Mouse (Mus musculus): Measurements from ENCODE around the gene Mbd3. TPM values are rescaled to one million over a fixed set of nuclear protein-coding genes. Genes with fewer than 3 reads are reported as not detected.

Mbd3 gene
- polyA plus RNA-seq, 2 experiments from 2014 or later, result 26.7 to 27.2 TPM

Other genes with a start within 250 kb of the Mbd3 start
- 100 to 1,000 TPM; 124 to 272 TPM for gene Cirbp, start 233.6 kb downstream of the Mbd3 start, polyA plus RNA-seq (2017; shearing (Covaris generic))
- gene 1600002K03Rik, start 226.6 kb downstream of the Mbd3 start, polyA plus RNA-seq (2017; shearing (Covaris generic)), result 10 to 100 TPM; 21.6 to 23.5 TPM
- under 1 TPM in 1 of 2 experiments, not detected in 1; 0.28 TPM for gene Efna2, start 220.1 kb downstream of the Mbd3 start, polyA plus RNA-seq (2017; shearing (Covaris generic))
- 10 to 100 TPM; 73.3 to 96.9 TPM for gene Mum1, start 173.1 kb downstream of the Mbd3 start, polyA plus RNA-seq (2017; shearing (Covaris generic))
- gene Ndufs7, start 150.4 kb downstream of the Mbd3 start, polyA plus RNA-seq (2017; shearing (Covaris generic)), result 100 to 1,000 TPM; 231 to 237 TPM
- gene Gamt, start 138.5 kb downstream of the Mbd3 start, polyA plus RNA-seq (2017; shearing (Covaris generic)), result under 1 TPM in 1 of 2 experiments, not detected in 1; 0.47 TPM
- gene Dazap1, start 138.1 kb downstream of the Mbd3 start, polyA plus RNA-seq (2017; shearing (Covaris generic)), result 10 to 100 TPM; 10.4 to 14.7 TPM
- 1,000 to 10,000 TPM; 1,622 to 1,794 TPM for gene Rps15, start 107.1 kb downstream of the Mbd3 start, polyA plus RNA-seq (2017; shearing (Covaris generic))
- under 1 TPM in 1 of 2 experiments, not detected in 1; 0.16 TPM for gene Apc2, start 103.6 kb downstream of the Mbd3 start, polyA plus RNA-seq (2017; shearing (Covaris generic))
- gene 2310011J03Rik, start 79.0 kb downstream of the Mbd3 start, polyA plus RNA-seq (2017; shearing (Covaris generic)), result 10 to 100 TPM; 47.1 to 59.9 TPM
- gene Pcsk4, start 70.1 kb downstream of the Mbd3 start, polyA plus RNA-seq (2017; shearing (Covaris generic)), result 10 to 100 TPM; 11.9 to 12.3 TPM
- gene Reep6, start 69.6 kb downstream of the Mbd3 start, polyA plus RNA-seq (2017; shearing (Covaris generic)), result under 1 TPM in 1 of 2 experiments, not detected in 1; 0.51 TPM
- not detected for gene Adamtsl5, start 51.1 kb downstream of the Mbd3 start, polyA plus RNA-seq (2017; shearing (Covaris generic))
- gene Plk5, start 43.1 kb downstream of the Mbd3 start, polyA plus RNA-seq (2017; shearing (Covaris generic)), result not detected
- 1 to 10 TPM in 1 of 2 experiments, not detected in 1; 1.3 TPM for gene Mex3d, start 11.9 kb downstream of the Mbd3 start, polyA plus RNA-seq (2017; shearing (Covaris generic))
- 100 to 1,000 TPM; 268 to 337 TPM for gene Uqcr11, start 7.3 kb upstream of the Mbd3 start, polyA plus RNA-seq (2017; shearing (Covaris generic))
- gene Tcf3, start 34.1 kb upstream of the Mbd3 start, polyA plus RNA-seq (2017; shearing (Covaris generic)), result 1 to 10 TPM; 7.5 to 8.5 TPM
- not detected for gene Onecut3, start 95.3 kb upstream of the Mbd3 start, polyA plus RNA-seq (2017; shearing (Covaris generic))
- gene Atp8b3, start 139.6 kb upstream of the Mbd3 start, polyA plus RNA-seq (2017; shearing (Covaris generic)), result not detected
- gene Rexo1, start 162.0 kb upstream of the Mbd3 start, polyA plus RNA-seq (2017; shearing (Covaris generic)), result 10 to 100 TPM; 13.6 to 16.4 TPM
- 1 to 10 TPM; 7.2 to 10.0 TPM for gene Klf16, start 177.8 kb upstream of the Mbd3 start, polyA plus RNA-seq (2017; shearing (Covaris generic))
- 1 to 10 TPM; 2.3 to 9.7 TPM for gene Abhd17a, start 190.8 kb upstream of the Mbd3 start, polyA plus RNA-seq (2017; shearing (Covaris generic))
- gene Scamp4, start 203.3 kb upstream of the Mbd3 start, polyA plus RNA-seq (2017; shearing (Covaris generic)), result 100 to 1,000 TPM in 1 of 2 experiments, 10 to 100 TPM in 1; 98.1 to 145 TPM
- 1 to 10 TPM; 1.7 to 3.6 TPM for gene Adat3, start 203.3 kb upstream of the Mbd3 start, polyA plus RNA-seq (2017; shearing (Covaris generic))
- gene Gm49322, start 206.5 kb upstream of the Mbd3 start, polyA plus RNA-seq (2017; shearing (Covaris generic)), result 10 to 100 TPM; 11.1 to 13.6 TPM
- gene Csnk1g2, start 223.3 kb upstream of the Mbd3 start, polyA plus RNA-seq (2017; shearing (Covaris generic)), result 10 to 100 TPM in 1 of 2 experiments, 1 to 10 TPM in 1; 6.9 to 12.8 TPM

All from CD4-positive, CD25-positive, alpha-beta regulatory T cell, adult 4 months (primary cell).